Mouse (Mus musculus): Measurements from ENCODE around the gene Bcr. TPM values are rescaled to one million over a fixed set of nuclear protein-coding genes. Genes with fewer than 3 reads are reported as not detected.
A peak's percentile ranks its signal among the peaks of the same experiment; 100 is the strongest.

The Bcr gene
- polyA plus RNA-seq, 1 experiment from 2014 or later = 15.1 TPM

DNA sequence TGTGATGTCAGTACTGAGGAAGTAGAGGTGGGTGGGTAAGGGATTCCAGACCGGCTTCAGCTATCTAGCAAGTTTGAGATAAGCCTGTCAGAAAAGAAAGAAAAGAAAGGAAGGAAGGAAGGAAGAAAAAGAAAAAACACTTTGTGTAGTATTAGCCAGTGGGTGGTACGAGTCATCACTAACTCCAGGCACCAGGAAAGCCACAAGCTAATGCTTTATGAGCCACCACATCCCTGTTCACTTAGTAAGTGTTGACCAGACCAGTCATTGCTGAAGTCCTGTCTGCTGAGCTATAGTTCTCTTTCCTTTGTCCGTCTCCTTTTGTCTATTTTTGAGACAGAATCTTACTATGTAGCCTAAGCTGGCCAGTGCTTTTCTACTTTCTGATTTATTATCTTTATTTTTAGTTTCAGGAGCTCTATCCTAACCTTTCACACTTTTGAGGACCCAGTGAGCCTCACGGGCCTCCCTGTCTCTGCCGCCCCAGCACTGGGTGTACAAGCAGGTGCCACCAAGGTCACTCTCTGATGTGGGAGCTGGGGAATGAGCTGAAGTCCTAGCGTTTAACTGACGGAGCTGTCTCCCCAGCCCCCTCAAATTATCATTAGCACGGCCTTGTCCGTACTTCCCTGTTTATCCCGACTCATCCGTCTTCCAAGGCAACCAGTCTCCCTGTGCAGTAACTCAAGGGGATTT is 10.0 kb downstream of the Bcr start:
- no peak overlapping the region for H3K4me3 ChIP-seq
- no peaks in the 10 kb centered on the region for H3K36me3 ChIP-seq
- H3K27ac ChIP-seq = no peak overlapping the region
- ATAC-seq (ENCODE audit: low FRiP score) = no peak
- peaks cover 79% of the 10 kb centered on the region for H3K4me1 ChIP-seq (replicated peaks)
- no peaks in the 10 kb centered on the region for H3K9me3 ChIP-seq
- WGBS = 67% methylated on average over 11 of the region's 11 CpGs
- H3K9ac ChIP-seq = no peak overlapping the region
- no peaks in the 10 kb centered on the region for H3K27me3 ChIP-seq
- H3K4me2 ChIP-seq = no peak overlapping the region

- H3K27me3 ChIP-seq = no peaks in the 10 kb centered on the region
- no peak for ATAC-seq (ENCODE audit: low FRiP score)
- no peak overlapping the region for H3K27ac ChIP-seq
- H3K4me2 ChIP-seq = no peak overlapping the region
- WGBS = 78% methylated on average over 5 of the region's 5 CpGs
- H3K9ac ChIP-seq = no peak overlapping the region
- H3K4me3 ChIP-seq = no peak overlapping the region
- no peaks in the 10 kb centered on the region for H3K9me3 ChIP-seq
- no peaks in the 10 kb centered on the region for H3K36me3 ChIP-seq
- peaks cover 64% of the 10 kb centered on the region for H3K4me1 ChIP-seq (replicated peaks)
Measured at GRCm38 (mm10) chr10:75075665-75076064, 15.3 kb downstream of the Bcr start.

DNA sequence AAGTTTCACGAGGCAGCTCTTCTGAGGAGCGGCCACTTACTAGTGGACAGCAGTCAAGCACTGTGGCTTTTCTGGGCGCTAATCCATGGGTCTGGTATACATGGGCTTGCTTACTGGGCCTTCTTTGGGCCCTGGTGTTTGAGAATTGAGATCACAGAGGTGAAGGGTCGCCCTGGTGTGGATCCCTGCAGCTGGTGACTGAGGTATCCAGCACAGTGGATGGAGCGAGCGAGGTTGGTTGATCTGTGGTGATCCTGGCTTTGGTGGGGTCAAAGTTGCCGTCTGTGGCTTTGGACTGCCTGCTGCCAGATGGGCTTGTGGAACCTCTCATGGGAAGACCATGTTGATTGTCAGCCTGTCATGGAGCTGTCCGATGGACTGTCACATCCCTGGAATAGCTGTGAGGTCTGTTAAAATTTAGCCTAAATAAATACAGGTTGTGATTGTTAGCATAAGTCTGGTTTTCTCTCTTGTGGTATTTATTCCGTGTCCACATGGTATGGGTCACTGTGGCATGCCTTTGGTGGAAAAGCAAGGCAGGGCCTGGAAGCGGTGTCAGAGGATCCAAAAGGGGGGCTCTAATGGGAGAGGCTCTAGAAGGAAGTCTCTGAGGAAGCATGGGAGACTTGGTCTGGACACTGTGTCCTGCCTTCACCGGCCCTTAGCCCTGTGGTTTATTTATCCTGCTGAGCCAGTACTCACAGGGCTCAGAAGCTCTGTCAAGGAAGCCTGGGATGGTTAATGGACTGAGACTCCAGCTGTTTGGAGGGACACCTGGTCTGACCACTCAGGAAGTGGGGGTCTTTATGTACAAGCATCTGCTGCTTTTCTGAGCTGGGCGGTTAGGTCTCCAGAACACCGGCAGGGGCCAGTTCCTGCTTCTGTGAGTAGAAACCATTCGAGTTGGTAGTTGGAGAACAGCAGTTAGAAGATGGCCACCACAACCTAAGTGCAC is 18.1 kb downstream of the Bcr start:
- Histone ChIP-seq H3K27me3 (no peaks in the 10 kb centered on the region), H3K4me3 (no peak overlapping the region), H3K9me3 (no peaks in the 10 kb centered on the region), H3K4me1 (replicated peaks) (peaks cover 48% of the 10 kb centered on the region), H3K4me2 (no peak overlapping the region), H3K36me3 (no peaks in the 10 kb centered on the region), H3K27ac (no peak overlapping the region), H3K9ac (no peak overlapping the region)
- ATAC-seq (ENCODE audit: low FRiP score) = no peak
- 82% methylated on average over 14 of the region's 14 CpGs for WGBS

GRCm38 (mm10) chr10:75085330-75085729 is 24.9 kb downstream of the Bcr start:
- WGBS = 88% methylated on average over 1 of the region's 1 CpGs
- Histone ChIP-seq H3K4me2 (no peak overlapping the region), H3K9me3 (no peaks in the 10 kb centered on the region), H3K27ac (no peak overlapping the region), H3K36me3 (peaks cover 9% of the 10 kb centered on the region; the same call in 1 of the 2 replicates), H3K27me3 (no peaks in the 10 kb centered on the region), H3K4me3 (no peak overlapping the region), H3K4me1 (replicated peaks) (peaks cover 4% of the 10 kb centered on the region; the same call in 1 of the 2 replicates), H3K9ac (no peak overlapping the region)
- no peak for ATAC-seq (ENCODE audit: low FRiP score)

DNA sequence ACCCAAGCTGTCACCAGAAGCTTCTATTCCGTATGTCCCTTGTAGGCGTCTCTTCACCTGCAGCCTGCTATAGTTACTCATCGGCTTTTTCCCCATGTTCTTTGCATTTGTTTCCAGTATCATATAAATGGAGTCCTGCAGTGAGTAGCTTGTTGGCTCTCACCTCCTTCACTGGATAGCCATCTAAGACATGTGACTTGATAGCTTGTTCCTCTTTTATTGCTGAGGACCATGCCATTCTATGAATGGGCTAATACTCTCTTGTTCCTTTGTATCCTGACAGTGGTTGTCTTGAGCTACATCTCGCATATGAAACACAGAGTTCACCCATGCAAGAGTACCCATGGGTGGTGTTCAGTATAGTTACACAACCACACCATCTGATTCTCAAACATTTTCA is 28.1 kb downstream of the Bcr start:
- peaks cover 24% of the 10 kb centered on the region for H3K4me1 ChIP-seq (replicated peaks)
- H3K9ac ChIP-seq = no peak overlapping the region
- H3K36me3 ChIP-seq = peaks cover 9% of the 10 kb centered on the region; the same call in 1 of the 2 replicates
- no peak overlapping the region for H3K27ac ChIP-seq
- no peaks in the 10 kb centered on the region for H3K27me3 ChIP-seq
- no peaks in the 10 kb centered on the region for H3K9me3 ChIP-seq
- no peak for ATAC-seq (ENCODE audit: low FRiP score)
- 90% methylated on average over 4 of the region's 4 CpGs for WGBS
- no peak overlapping the region for H3K4me3 ChIP-seq
- no peak overlapping the region for H3K4me2 ChIP-seq

- H3K4me1 ChIP-seq (replicated peaks) = peaks cover 38% of the 10 kb centered on the region
- WGBS = 69% methylated on average over 10 of the region's 10 CpGs
- H3K36me3 ChIP-seq = no peaks in the 10 kb centered on the region
- no peaks in the 10 kb centered on the region for H3K9me3 ChIP-seq
- ATAC-seq (ENCODE audit: low FRiP score) = no peak
- no peak overlapping the region for H3K4me3 ChIP-seq
- no peak overlapping the region for H3K4me2 ChIP-seq
- peak overlapping the region; percentile 44; the same call in 1 of the 2 replicates for H3K27ac ChIP-seq
- H3K9ac ChIP-seq = no peak overlapping the region
- H3K27me3 ChIP-seq = no peaks in the 10 kb centered on the region
Measured at GRCm38 (mm10) chr10:75091478-75092152, 31.2 kb downstream of the Bcr start.

- Histone ChIP-seq H3K27me3 (no peaks in the 10 kb centered on the region), H3K36me3 (no peaks in the 10 kb centered on the region), H3K9me3 (no peaks in the 10 kb centered on the region), H3K9ac (no peak overlapping the region), H3K27ac (no peak overlapping the region; the same call in 1 of the 2 replicates), H3K4me2 (0 out of 2 replicates have a peak overlapping the region, but pooled peaks have one; percentile 0), H3K4me1 (replicated peaks) (peaks cover 49% of the 10 kb centered on the region), H3K4me3 (no peak overlapping the region)
- 19% methylated on average over 22 of the region's 22 CpGs for WGBS
- ATAC-seq (ENCODE audit: low FRiP score) = peak; percentile 49
Measured at GRCm38 (mm10) chr10:75093252-75093987, 33.0 kb downstream of the Bcr start.

DNA sequence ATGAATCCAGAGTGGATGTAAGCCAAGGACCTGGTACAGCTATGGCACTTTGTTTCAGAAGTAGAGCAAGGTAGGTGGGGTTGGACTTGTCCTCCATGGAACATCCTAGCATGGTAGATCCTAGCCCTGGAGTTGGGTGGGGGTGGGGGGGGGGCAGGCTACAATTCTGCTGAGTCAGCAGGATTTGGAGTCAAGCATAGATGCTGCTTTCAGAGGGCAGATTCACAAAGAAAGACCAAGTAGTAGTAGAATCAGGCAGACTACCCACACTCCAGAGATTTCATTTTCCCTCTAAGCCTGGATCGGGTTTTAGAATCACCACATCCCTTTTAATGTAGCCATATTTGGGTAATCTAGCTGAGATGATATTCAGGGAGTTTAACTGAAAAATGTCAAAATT is 33.9 kb downstream of the Bcr start:
- Histone ChIP-seq H3K4me1 (replicated peaks) (peaks cover 56% of the 10 kb centered on the region), H3K27ac (no peak overlapping the region), H3K9me3 (no peaks in the 10 kb centered on the region), H3K4me2 (no peak overlapping the region), H3K27me3 (no peaks in the 10 kb centered on the region), H3K36me3 (no peaks in the 10 kb centered on the region), H3K9ac (no peak overlapping the region), H3K4me3 (no peak overlapping the region)
- ATAC-seq (ENCODE audit: low FRiP score) = no peak
- 97% methylated on average over 1 of the region's 1 CpGs for WGBS

- peaks cover 61% of the 10 kb centered on the region for H3K4me1 ChIP-seq (replicated peaks)
- H3K27me3 ChIP-seq = no peaks in the 10 kb centered on the region
- ATAC-seq (ENCODE audit: low FRiP score) = no peak
- 96% methylated on average over 7 of the region's 7 CpGs for WGBS
- H3K9me3 ChIP-seq = no peaks in the 10 kb centered on the region
- H3K27ac ChIP-seq = no peak overlapping the region
- no peaks in the 10 kb centered on the region for H3K36me3 ChIP-seq
- no peak overlapping the region for H3K4me2 ChIP-seq
- H3K4me3 ChIP-seq = no peak overlapping the region
- no peak overlapping the region for H3K9ac ChIP-seq
Measured at GRCm38 (mm10) chr10:75095216-75095615, 34.8 kb downstream of the Bcr start.

- WGBS = 24% methylated on average over 10 of the region's 10 CpGs
- Histone ChIP-seq H3K4me2 (no peak overlapping the region), H3K9ac (no peak overlapping the region), H3K4me1 (replicated peaks) (peaks cover 61% of the 10 kb centered on the region), H3K27ac (peak overlapping the region; percentile 66), H3K9me3 (no peaks in the 10 kb centered on the region), H3K36me3 (no peaks in the 10 kb centered on the region), H3K27me3 (no peaks in the 10 kb centered on the region), H3K4me3 (no peak overlapping the region)
- ATAC-seq (ENCODE audit: low FRiP score) = peak; percentile 40; the same call in 1 of the 2 replicates
Measured at GRCm38 (mm10) chr10:75098446-75099183, 38.2 kb downstream of the Bcr start.

- Histone ChIP-seq H3K4me2 (no peak overlapping the region), H3K9me3 (no peaks in the 10 kb centered on the region), H3K4me1 (replicated peaks) (peaks cover 66% of the 10 kb centered on the region), H3K4me3 (no peak overlapping the region), H3K27me3 (no peaks in the 10 kb centered on the region), H3K36me3 (no peaks in the 10 kb centered on the region), H3K27ac (peak overlapping the region; percentile 35; the same call in 1 of the 2 replicates), H3K9ac (no peak overlapping the region)
- ATAC-seq (ENCODE audit: low FRiP score) = 0 out of 2 replicates have a peak, but pooled peaks have one; percentile 25
- WGBS = 62% methylated on average over 7 of the region's 7 CpGs
Measured at GRCm38 (mm10) chr10:75100298-75100697, 39.9 kb downstream of the Bcr start.
